Mouse (Mus musculus) kidney, adult 8-10 months (tissue): ENCODE measurements around the gene H2al1f.
"Not testable (repeated sequence)": the region's sequence is repeated elsewhere in the genome, so short reads cannot be mapped to it uniquely, and the experiment has no call there.

Experiments used
- DNase-seq, 2 experiments: peaks; one replicate each; pipeline ENCODE4 v3.0.0; 2022

The H2al1f gene

GRCm38 (mm10) chrX:11314858-11315257, at the start of gene H2al1f:
Gene H2al1f (plus strand): TSS chrX:11315158.
- not testable (repeated sequence) for DNase-seq

- peak; percentile 6 to 33 for DNase-seq
Observed at GRCm38 (mm10) chrX:11267791-11268190, 47.2 kb upstream of the H2al1f start.

- no peak for DNase-seq
Observed at GRCm38 (mm10) chrX:11269074-11269473, 45.9 kb upstream of the H2al1f start.

GRCm38 (mm10) chrX:11273190-11273589, 41.8 kb upstream of the H2al1f start:
- no peak for DNase-seq

GRCm38 (mm10) chrX:11277083-11277482, 37.9 kb upstream of the H2al1f start:
- no peak for DNase-seq

- no peak for DNase-seq
Observed at GRCm38 (mm10) chrX:11280741-11281140, 34.2 kb upstream of the H2al1f start.

- peak in 1 of 2 experiments; percentile 4 for DNase-seq
Observed at GRCm38 (mm10) chrX:11288306-11288882, 26.6 kb upstream of the H2al1f start.

GRCm38 (mm10) chrX:11289244-11289643, 25.7 kb upstream of the H2al1f start:
- no peak for DNase-seq

- DNase-seq, result not testable (repeated sequence)
Observed at GRCm38 (mm10) chrX:11298957-11299356, 16.0 kb upstream of the H2al1f start, which contains the start of gene H2al1a. Gene H2al1a (plus strand): TSS chrX:11299257.

GRCm38 (mm10) chrX:11302132-11302531, 12.8 kb upstream of the H2al1f start, which contains the start of gene H2al1b:
Gene H2al1b (plus strand): TSS chrX:11302432.
- not testable (repeated sequence) for DNase-seq

GRCm38 (mm10) chrX:11305355-11305754, 9.6 kb upstream of the H2al1f start, which contains the start of gene H2al1c:
Gene H2al1c (plus strand): TSS chrX:11305655.
- not testable (repeated sequence) for DNase-seq

- not testable (repeated sequence) for DNase-seq
Observed at GRCm38 (mm10) chrX:11308524-11308923, 6.4 kb upstream of the H2al1f start, which contains the start of gene H2al1d. Gene H2al1d (plus strand): TSS chrX:11308824.

GRCm38 (mm10) chrX:11311634-11312033, 3.3 kb upstream of the H2al1f start, which contains the start of gene H2al1e:
Gene H2al1e (plus strand): TSS chrX:11311934.
- not testable (repeated sequence) for DNase-seq

GRCm38 (mm10) chrX:11317956-11318355, 3.0 kb downstream of the H2al1f start, which contains the start of gene H2al1g:
Gene H2al1g (plus strand): TSS chrX:11318256.
- not testable (repeated sequence) for DNase-seq

GRCm38 (mm10) chrX:11321192-11321591, 6.2 kb downstream of the H2al1f start, which contains the start of gene H2al1h:
Gene H2al1h (plus strand): TSS chrX:11321492.
- DNase-seq, result not testable (repeated sequence)

- not testable (repeated sequence) for DNase-seq
Observed at GRCm38 (mm10) chrX:11324359-11324758, 9.4 kb downstream of the H2al1f start, which contains the start of gene H2al1i. Gene H2al1i (plus strand): TSS chrX:11324659.

- DNase-seq, result not testable (repeated sequence)
Observed at GRCm38 (mm10) chrX:11327522-11327921, 12.6 kb downstream of the H2al1f start, which contains the start of gene H2al1j. Gene H2al1j (plus strand): TSS chrX:11327822.

GRCm38 (mm10) chrX:11345762-11346161, 30.8 kb downstream of the H2al1f start:
- no peak for DNase-seq

- DNase-seq, result no peak
Observed at GRCm38 (mm10) chrX:11346756-11347155, 31.8 kb downstream of the H2al1f start.

GRCm38 (mm10) chrX:11360823-11361222, 45.9 kb downstream of the H2al1f start:
- no peak for DNase-seq

GRCm38 (mm10) chrX:11361261-11361660, 46.3 kb downstream of the H2al1f start:
- no peak for DNase-seq

- DNase-seq, result no peak
Observed at GRCm38 (mm10) chrX:11363890-11364289, 48.9 kb downstream of the H2al1f start.
